Mouse (Mus musculus): ENCODE results near the gene Fads2. TPM values are rescaled to one million over a fixed set of nuclear protein-coding genes. Genes with fewer than 3 reads are reported as not detected.

Gene Fads2
- total RNA-seq (2023), result 0.37 TPM

GRCm38 (mm10) chr19:10101341-10102053 is at the start of gene Fads2:
Fads2 (minus strand) TSS chr19:10101746.

GRCm38 (mm10) chr19:10041388-10042148 is 60.0 kb downstream of the Fads2 start, which contains the start of gene Fads3:
Fads3 (plus strand) TSS chr19:10041569.

Other genes with a start within 250 kb of the Fads2 start
- gene Incenp, start 202.2 kb downstream of the Fads2 start, total RNA-seq (2023), result 45.3 TPM
- gene Fth1, start 121.1 kb downstream of the Fads2 start, total RNA-seq (2023), result 929 TPM
- gene Best1, start 100.1 kb downstream of the Fads2 start, total RNA-seq (2023), result not detected
- 0.83 TPM for gene Rab3il1, start 100.1 kb downstream of the Fads2 start, total RNA-seq (2023)
- not detected for gene Fads3, start 60.2 kb downstream of the Fads2 start, total RNA-seq (2023)
- 13.4 TPM for gene Fads1, start 81.1 kb upstream of the Fads2 start, total RNA-seq (2023)
- 95.8 TPM for gene Tmem258, start 102.3 kb upstream of the Fads2 start, total RNA-seq (2023)
- 16.7 TPM for gene Fen1, start 102.4 kb upstream of the Fads2 start, total RNA-seq (2023)
- gene Myrf, start 139.0 kb upstream of the Fads2 start, total RNA-seq (2023), result not detected
- gene Dagla, start 203.1 kb upstream of the Fads2 start, total RNA-seq (2023), result not detected

All from CD8-positive naive resting alpha-beta T cell, adult 57 days (primary cell).